Mouse (Mus musculus): ENCODE measurements around the gene Raly. TPM values are rescaled to one million over a fixed set of nuclear protein-coding genes. Genes with fewer than 3 reads are reported as not detected.

The Raly gene
- polyA plus RNA-seq, 1 experiment from 2014 or later, result 22.8 TPM

Other genes starting within 250 kb of the Raly start
- gene 1700003F12Rik, start 244.0 kb upstream of the Raly start, polyA plus RNA-seq (2015; fragmentation: Nextera tagmentation; extraction: Ambion mirVana), result 2.4 and 2.5 TPM in 2 replicates
- gene Actl10, start 239.3 kb upstream of the Raly start, polyA plus RNA-seq (2015; fragmentation: Nextera tagmentation; extraction: Ambion mirVana), result 0.47 and 0.50 TPM in 2 replicates
- gene Necab3, start 232.2 kb upstream of the Raly start, polyA plus RNA-seq (2015; fragmentation: Nextera tagmentation; extraction: Ambion mirVana), result 21.6 and 25.7 TPM in 2 replicates
- 5.0 and 8.0 TPM in 2 replicates for gene E2f1, start 221.2 kb upstream of the Raly start, polyA plus RNA-seq (2015; fragmentation: Nextera tagmentation; extraction: Ambion mirVana)
- 18.7 and 20.6 TPM in 2 replicates for gene Pxmp4, start 187.4 kb upstream of the Raly start, polyA plus RNA-seq (2015; fragmentation: Nextera tagmentation; extraction: Ambion mirVana)
- gene Zfp341, start 177.8 kb upstream of the Raly start, polyA plus RNA-seq (2015; fragmentation: Nextera tagmentation; extraction: Ambion mirVana), result 2.0 and 2.3 TPM in 2 replicates
- gene 4930519P11Rik, start 177.7 kb upstream of the Raly start, polyA plus RNA-seq (2015; fragmentation: Nextera tagmentation; extraction: Ambion mirVana), result 0.35 and 0.82 TPM in 2 replicates
- gene Chmp4b, start 139.4 kb upstream of the Raly start, polyA plus RNA-seq (2015; fragmentation: Nextera tagmentation; extraction: Ambion mirVana), result 23.0 and 32.2 TPM in 2 replicates
- not detected in 2 replicates for gene Gm14214, start 21.1 kb upstream of the Raly start, polyA plus RNA-seq (2015; fragmentation: Nextera tagmentation; extraction: Ambion mirVana)
- 1.0 and 1.1 TPM in 2 replicates for gene a, start 306 bp downstream of the Raly start, polyA plus RNA-seq (2015; fragmentation: Nextera tagmentation; extraction: Ambion mirVana)
- gene Eif2s2, start 101.8 kb downstream of the Raly start, polyA plus RNA-seq (2015; fragmentation: Nextera tagmentation; extraction: Ambion mirVana), result 58.4 and 60.4 TPM in 2 replicates
- gene Gm14226, start 227.2 kb downstream of the Raly start, polyA plus RNA-seq (2015; fragmentation: Nextera tagmentation; extraction: Ambion mirVana), result 0.19 and 0.21 TPM in 2 replicates